Mouse (Mus musculus) spleen, adult 2 months (tissue): ENCODE results near the gene Tarbp2.

Experiments
- CTCF ChIP-seq: fragments of 200-500 bp; IDR thresholded peaks from 2 replicates; pipeline ENCODE4 v1.5.1; 2011; ENCODE audit warnings: mild to moderate bottlenecking, inconsistent platforms; ENCODE audit not compliant: insufficient read depth, insufficient read length, insufficient replicate concordance; ENCODE audit errors: extremely low read depth
- POLR2A ChIP-seq: fragments of 200-500 bp; IDR thresholded peaks from 2 replicates; pipeline ENCODE4 v1.6.1; 2011; ENCODE audit warnings: low read depth, low read length, inconsistent platforms

DNA sequence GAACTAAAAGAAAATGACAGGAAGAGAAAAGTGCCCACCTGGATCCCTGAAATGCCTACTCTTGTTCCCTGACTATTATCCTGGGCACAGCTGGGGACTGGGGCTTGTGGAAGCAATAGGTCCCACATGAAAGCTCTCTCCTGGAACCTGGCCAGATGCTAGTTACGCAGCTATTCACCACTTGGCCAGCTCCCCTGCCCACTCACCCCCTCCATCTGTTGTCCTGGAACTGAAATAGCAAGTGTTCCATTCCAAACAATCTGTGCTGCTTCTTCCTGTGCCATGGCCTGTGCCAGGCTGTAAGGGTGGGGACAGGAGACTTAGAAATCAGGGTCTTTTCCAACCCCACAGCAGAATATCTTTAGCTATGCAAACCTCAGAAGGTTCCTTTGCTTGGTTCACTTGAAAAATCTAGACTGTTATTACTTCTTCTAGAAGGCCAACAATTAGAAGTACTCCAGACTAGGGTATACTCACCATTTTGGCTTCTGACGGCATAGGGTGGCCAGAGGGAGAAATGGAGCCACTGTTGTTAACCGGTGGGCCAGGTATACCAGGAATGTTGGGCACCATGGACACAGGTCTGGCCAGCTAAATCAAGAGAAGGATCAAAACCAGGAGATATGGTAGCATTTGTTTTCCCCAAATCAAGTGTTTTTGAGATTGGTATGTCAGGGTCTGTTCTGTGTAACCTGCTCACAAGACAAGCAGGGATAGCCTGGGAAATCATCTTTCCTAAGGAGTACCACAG is 28.9 kb downstream of the Tarbp2 start:
- TF ChIP-seq CTCF (no peak), POLR2A (no peak)
